Mouse (Mus musculus) myocyte (in vitro differentiated cells): ENCODE measurements around the gene Gm16181.

Experiments
- CEBPB ChIP-seq: IDR thresholded peaks from 2 replicates; pipeline ENCODE4 v1.6.1; 2011; ENCODE audit warnings: mild to moderate bottlenecking, moderate library complexity; ENCODE audit not compliant: poor library complexity, insufficient read depth, severe bottlenecking
- E2F4 ChIP-seq: IDR thresholded peaks from one replicate; pipeline ENCODE4 v1.6.1; 2011; ENCODE audit warnings: mild to moderate bottlenecking, control low read depth, moderate library complexity; ENCODE audit not compliant: insufficient read depth
- MAX ChIP-seq: IDR thresholded peaks from one replicate; pipeline ENCODE4 v1.6.1; 2011; ENCODE audit warnings: low read depth, mild to moderate bottlenecking, control low read depth
- POLR2A ChIP-seq: IDR thresholded peaks from one replicate; pipeline ENCODE4 v1.6.1; 2011; ENCODE audit warnings: low read depth, mild to moderate bottlenecking, control low read depth, moderate library complexity; ENCODE audit not compliant: insufficient read length
- POLR2AphosphoS2 ChIP-seq: IDR thresholded peaks from one replicate; pipeline ENCODE4 v1.6.1; 2011; ENCODE audit warnings: low read depth, control low read depth; ENCODE audit not compliant: insufficient read length
- TCF12 ChIP-seq: IDR thresholded peaks from one replicate; pipeline ENCODE4 v1.6.1; 2011; ENCODE audit warnings: mild to moderate bottlenecking, control low read depth; ENCODE audit not compliant: poor library complexity, insufficient read depth, severe bottlenecking

GRCm38 (mm10) chr17:35222299-35222698, 1.7 kb downstream of the Gm16181 start:
- no peak for TF ChIP-seq POLR2AphosphoS2
- no peak for TF ChIP-seq POLR2A
- TF ChIP-seq E2F4 = no peak
- TF ChIP-seq TCF12 = no peak
- TF ChIP-seq CEBPB = no peak
- no peak for TF ChIP-seq MAX
